Mouse (Mus musculus) heart, postnatal 0 days (tissue): ENCODE measurements around the gene Medag.

Source experiments
- CTCF ChIP-seq: IDR thresholded peaks from 2 replicates; pipeline ENCODE4 v1.5.1; 2016; ENCODE audit warnings: antibody characterized with exemption, control low read depth, low read depth
- EP300 ChIP-seq: IDR thresholded peaks from 2 replicates; pipeline ENCODE4 v1.6.1; 2016; ENCODE audit warnings: antibody characterized with exemption, low read depth

- no peak for TF ChIP-seq EP300
- TF ChIP-seq CTCF: no peak
These were observed 30.7 kb downstream of the Medag start for GRCm38 (mm10) chr5:149442277-149442660.
